Mouse (Mus musculus) ES-E14 (cell line): ENCODE data around the gene U2surp.
"Not testable (repeated sequence)": the region's sequence is repeated elsewhere in the genome, so short reads cannot be mapped to it uniquely, and the experiment has no call there.

Experiments used
- CHD2 ChIP-seq: IDR thresholded peaks from 2 replicates; pipeline ENCODE4 v1.6.1; 2014; ENCODE audit warnings: mild to moderate bottlenecking, low read depth, low read length, inconsistent platforms
- MAFK ChIP-seq: IDR thresholded peaks from 2 replicates; pipeline ENCODE4 v1.6.1; 2014; ENCODE audit warnings: mild to moderate bottlenecking, low read depth, low read length, inconsistent platforms; ENCODE audit not compliant: insufficient read depth

GRCm38 (mm10) chr9:95514361-95514760 is 2.6 kb upstream of the U2surp start:
- TF ChIP-seq MAFK, CHD2: not testable (repeated sequence)
